Mouse (Mus musculus) forebrain, embryonic 16.5 days (tissue): ENCODE data around the gene Bcor. TPM values are rescaled to one million over a fixed set of nuclear protein-coding genes. Genes with fewer than 3 reads are reported as not detected.

ENCODE experiments used
- ATAC-seq: fragments of 200-750 bp; cut with Nextera tagmentation; 2 replicates; pipeline ENCODE4 v1.8.0; 2017; ENCODE audit warnings: mild to moderate bottlenecking, moderate library complexity
- H3K27ac ChIP-seq: fragments of 300-500 bp; sonication (generic); 2 replicates; pipeline ENCODE4 v1.5.1; 2014; ENCODE audit warnings: low read length, control low read depth
- H3K27me3 ChIP-seq: fragments of 300-500 bp; sonication (generic); replicated peaks from 2 replicates; pipeline ENCODE4 v1.6.1; 2014; ENCODE audit warnings: low read length; ENCODE audit not compliant: control insufficient read depth, insufficient read depth
- H3K36me3 ChIP-seq: fragments of 300-500 bp; sonication (generic); 2 replicates; pipeline ENCODE4 v1.6.1; 2014; ENCODE audit not compliant: control insufficient read depth, insufficient read depth
- H3K4me1 ChIP-seq: fragments of 300-500 bp; sonication (generic); replicated peaks from 2 replicates; pipeline ENCODE4 v1.6.1; 2014; ENCODE audit warnings: low read length; ENCODE audit not compliant: control insufficient read depth, insufficient read depth
- H3K4me2 ChIP-seq: fragments of 300-500 bp; sonication (generic); 2 replicates; pipeline ENCODE4 v1.6.1; 2014; ENCODE audit warnings: mild to moderate bottlenecking, low read length, control low read depth
- H3K4me3 ChIP-seq: fragments of 300-500 bp; sonication (generic); replicated peaks from 2 replicates; pipeline ENCODE4 v1.5.1; 2014; ENCODE audit warnings: mild to moderate bottlenecking, low read length, control low read depth
- H3K9ac ChIP-seq: fragments of 300-500 bp; sonication (generic); replicated peaks from 2 replicates; pipeline ENCODE4 v1.6.1; 2014; ENCODE audit warnings: low read depth, low read length, control low read depth
- H3K9me3 ChIP-seq: fragments of 300-500 bp; sonication (generic); 2 replicates; pipeline ENCODE4 v1.6.1; 2016; ENCODE audit warnings: low read length; ENCODE audit not compliant: control insufficient read depth
- WGBS: fragments of 180-500 bp; shearing (Covaris S2); extraction: QIAGEN DNeasy Blood & Tissue Kit; methylation state at CpG from one replicate; pipeline ENCODE4 v1.1.7; 2014; 5-methylcytosine and 5-hydroxymethylcytosine counted together
- polyA plus RNA-seq: library from polyadenylated mRNA; unstranded; fragments of >200 nt; fragmentation: Nextera tagmentation; extraction: Ambion mirVana; gene quantifications from 2 replicates; pipeline ENCODE4 v1.2.1, GENCODE M21; 2015

Gene Bcor
- polyA plus RNA-seq, 1 experiment from 2014 or later = 18.1 TPM

- peaks cover 14% of the 10 kb centered on the region; the same call in 1 of the 2 replicates for H3K27me3 ChIP-seq
- H3K4me1 ChIP-seq = peaks cover 28% of the 10 kb centered on the region
- ATAC-seq = peak; percentile 58
- H3K9me3 ChIP-seq = no peaks in the 10 kb centered on the region
- no peaks in the 10 kb centered on the region for H3K36me3 ChIP-seq
- peak overlapping the region; percentile 52 for H3K4me3 ChIP-seq
- peak overlapping the region; percentile 65 for H3K9ac ChIP-seq
- WGBS = 3% methylated on average over 34 of the region's 47 CpGs
- H3K4me2 ChIP-seq = peak overlapping the region; percentile 80
- peak overlapping the region; percentile 95 for H3K27ac ChIP-seq
These were observed 69.2 kb downstream of the Bcor start for GRCm38 (mm10) chrX:12090871-12091404.

- no peaks in the 10 kb centered on the region for H3K36me3 ChIP-seq
- peak; percentile 8 for ATAC-seq
- peak overlapping the region; percentile 95 for H3K27ac ChIP-seq
- H3K4me1 ChIP-seq = peaks cover 31% of the 10 kb centered on the region
- peak overlapping the region; percentile 52 for H3K4me3 ChIP-seq
- peaks cover 14% of the 10 kb centered on the region; the same call in 1 of the 2 replicates for H3K27me3 ChIP-seq
- H3K9ac ChIP-seq = no peak overlapping the region; the same call in 1 of the 2 replicates
- no peaks in the 10 kb centered on the region for H3K9me3 ChIP-seq
- WGBS = 8% methylated on average over 37 of the region's 37 CpGs
- peak overlapping the region; percentile 80 for H3K4me2 ChIP-seq
These were observed 69.8 kb downstream of the Bcor start for GRCm38 (mm10) chrX:12090151-12090870.

- Histone ChIP-seq H3K9ac (peak overlapping the region; percentile 39), H3K4me3 (peak overlapping the region; percentile 28), H3K36me3 (no peaks in the 10 kb centered on the region), H3K4me2 (peak overlapping the region; percentile 80), H3K4me1 (peaks cover 33% of the 10 kb centered on the region), H3K9me3 (no peaks in the 10 kb centered on the region), H3K27ac (peak overlapping the region; percentile 95), H3K27me3 (peaks cover 14% of the 10 kb centered on the region; the same call in 1 of the 2 replicates)
- 5% methylated on average over 52 of the region's 52 CpGs for WGBS
- peak; percentile 19 for ATAC-seq
These were observed 70.6 kb downstream of the Bcor start for GRCm38 (mm10) chrX:12089353-12090081.

GRCm38 (mm10) chrX:12089027-12089340 is 71.2 kb downstream of the Bcor start:
- peaks cover 33% of the 10 kb centered on the region for H3K4me1 ChIP-seq

GRCm38 (mm10) chrX:12088301-12089026 is 71.7 kb downstream of the Bcor start:
- Histone ChIP-seq H3K9me3 (no peaks in the 10 kb centered on the region), H3K27ac (peak overlapping the region; percentile 95), H3K9ac (peak overlapping the region; percentile 68), H3K4me2 (peak overlapping the region; percentile 80), H3K27me3 (peaks cover 19% of the 10 kb centered on the region; the same call in 1 of the 2 replicates), H3K36me3 (no peaks in the 10 kb centered on the region), H3K4me1 (peaks cover 33% of the 10 kb centered on the region), H3K4me3 (peak overlapping the region; percentile 53)
- ATAC-seq = peak; percentile 63
- WGBS = 2% methylated on average over 60 of the region's 72 CpGs

More at GRCm38 (mm10) chrX:12089027-12089340, 71.2 kb downstream of the Bcor start:
- WGBS = 4% methylated on average over 13 of the region's 13 CpGs
- peak overlapping the region; percentile 53 for H3K4me3 ChIP-seq
- H3K9ac ChIP-seq = peak overlapping the region; percentile 68
- peak overlapping the region; percentile 80 for H3K4me2 ChIP-seq
- H3K27ac ChIP-seq = peak overlapping the region; percentile 95
- H3K36me3 ChIP-seq = no peaks in the 10 kb centered on the region
- ATAC-seq = no peak
- H3K27me3 ChIP-seq = peaks cover 15% of the 10 kb centered on the region; the same call in 1 of the 2 replicates
- H3K9me3 ChIP-seq = no peaks in the 10 kb centered on the region

- Histone ChIP-seq H3K27ac (peak overlapping the region; percentile 95), H3K4me2 (peak overlapping the region; percentile 80), H3K36me3 (no peaks in the 10 kb centered on the region), H3K4me3 (peak overlapping the region; percentile 53), H3K9ac (peak overlapping the region; percentile 68), H3K4me1 (peaks cover 33% of the 10 kb centered on the region), H3K27me3 (peaks cover 24% of the 10 kb centered on the region; the same call in 1 of the 2 replicates), H3K9me3 (no peaks in the 10 kb centered on the region)
- 2% methylated on average over 45 of the region's 55 CpGs for WGBS
- ATAC-seq = no peak; the same call in 1 of the 2 replicates
These were observed 72.4 kb downstream of the Bcor start for GRCm38 (mm10) chrX:12087511-12088300.

GRCm38 (mm10) chrX:12086674-12087510 is 73.3 kb downstream of the Bcor start:
- WGBS = 3% methylated on average over 57 of the region's 70 CpGs
- Histone ChIP-seq H3K27ac (peak overlapping the region; percentile 95), H3K4me3 (peak overlapping the region; percentile 53), H3K9ac (peak overlapping the region; percentile 68), H3K36me3 (no peaks in the 10 kb centered on the region), H3K9me3 (no peaks in the 10 kb centered on the region), H3K27me3 (peaks cover 23% of the 10 kb centered on the region; the same call in 1 of the 2 replicates), H3K4me1 (peaks cover 33% of the 10 kb centered on the region), H3K4me2 (peak overlapping the region; percentile 80)
- no peak for ATAC-seq

- WGBS = 56% methylated on average over 10 of the region's 10 CpGs
- Histone ChIP-seq H3K9me3 (no peaks in the 10 kb centered on the region), H3K27me3 (peaks cover 24% of the 10 kb centered on the region; the same call in 1 of the 2 replicates), H3K4me3 (no peak overlapping the region), H3K4me2 (no peak overlapping the region), H3K4me1 (peaks cover 42% of the 10 kb centered on the region), H3K9ac (no peak overlapping the region), H3K27ac (no peak overlapping the region), H3K36me3 (no peaks in the 10 kb centered on the region)
- ATAC-seq = no peak
These were observed 74.2 kb downstream of the Bcor start for GRCm38 (mm10) chrX:12085949-12086348.
